Mouse (Mus musculus) layer of hippocampus, postnatal 36 days (tissue): Measurements from ENCODE around the gene Ntng1. TPM values are rescaled to one million over a fixed set of nuclear protein-coding genes. Genes with fewer than 3 reads are reported as not detected.

Experiments
- DNase-seq, 2 experiments: peaks; one replicate each; pipeline ENCODE4 v3.0.0; 2022
- total RNA-seq, 2 experiments: library from RNA; stranded (reverse); gene quantifications; 2 replicates each; pipeline ENCODE4 v1.2.3; 2021

The Ntng1 gene
- total RNA-seq, result 10 to 100 TPM; 30.6 to 30.7 TPM

DNA sequence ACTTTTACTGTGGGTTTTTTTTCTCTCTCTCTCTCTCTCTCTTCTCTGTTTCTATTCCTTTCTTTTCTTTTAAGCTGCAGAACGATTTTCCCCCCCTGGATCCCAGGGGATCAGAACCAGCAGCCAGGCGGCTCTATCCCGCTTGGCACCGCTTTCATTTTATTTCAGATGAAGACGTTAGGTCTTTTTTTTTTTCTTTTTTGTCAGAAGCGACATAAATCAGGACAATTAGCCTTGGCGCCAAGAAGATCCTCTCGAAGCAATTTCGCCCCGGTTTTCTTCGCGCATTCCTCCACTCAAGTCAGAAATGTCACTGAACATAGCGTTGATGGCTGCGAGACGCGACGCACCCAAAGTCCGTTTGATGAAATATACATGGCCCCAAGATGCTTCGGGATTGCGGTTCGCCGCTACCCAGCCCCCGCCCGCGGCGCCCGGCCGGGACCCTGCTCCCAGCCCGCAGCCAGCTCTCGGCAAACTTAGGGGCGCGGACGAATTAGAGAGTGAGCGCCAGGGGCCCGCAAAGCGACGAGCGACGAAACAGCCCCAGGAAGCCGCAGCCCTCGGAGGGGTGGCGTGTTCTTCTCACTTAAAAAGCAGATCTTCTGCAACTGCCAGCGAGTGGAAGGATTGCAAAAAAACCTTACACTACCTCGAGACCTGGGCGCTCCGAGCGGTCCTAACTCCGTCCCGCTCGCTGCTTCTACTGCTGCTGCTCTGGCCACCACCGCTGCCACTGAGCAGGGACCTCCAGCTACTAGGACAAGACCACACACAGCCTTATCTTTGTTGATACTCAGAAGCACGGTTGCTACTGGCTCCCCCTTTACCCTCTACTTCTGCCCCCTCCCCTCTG lies at the start of gene Ntng1:
Gene Ntng1, minus strand, starts transcription at position 806 of the 856 bp plus-strand sequence.
- DNase-seq, result peak; percentile 26 to 35

DNA sequence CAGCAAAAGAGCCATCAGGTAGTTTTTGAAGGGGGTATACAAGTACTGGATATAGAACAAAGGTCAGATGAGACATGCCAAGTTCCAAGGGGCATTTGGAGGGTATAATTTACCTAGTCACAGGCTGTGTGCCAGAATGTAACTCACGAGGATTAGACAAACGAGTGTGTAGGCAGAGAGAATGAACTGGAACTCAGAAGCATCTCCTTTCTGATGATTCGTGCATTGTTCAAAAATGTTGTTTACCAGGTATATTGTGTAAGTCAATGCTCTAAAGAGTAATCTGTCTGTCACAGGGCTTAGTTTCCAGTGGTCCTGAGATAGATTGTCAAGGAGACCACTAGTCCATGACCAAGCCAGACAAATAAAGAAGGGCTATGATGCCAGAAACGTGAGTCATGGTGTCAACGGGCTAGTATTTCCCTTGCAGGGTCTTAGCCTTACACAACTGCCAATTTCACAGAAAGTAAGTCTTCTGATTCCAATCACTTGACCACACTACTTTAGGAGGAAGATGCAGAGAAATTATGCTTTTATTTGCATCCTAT lies 43.7 kb upstream of the Ntng1 start:
- DNase-seq, result no peak

DNA sequence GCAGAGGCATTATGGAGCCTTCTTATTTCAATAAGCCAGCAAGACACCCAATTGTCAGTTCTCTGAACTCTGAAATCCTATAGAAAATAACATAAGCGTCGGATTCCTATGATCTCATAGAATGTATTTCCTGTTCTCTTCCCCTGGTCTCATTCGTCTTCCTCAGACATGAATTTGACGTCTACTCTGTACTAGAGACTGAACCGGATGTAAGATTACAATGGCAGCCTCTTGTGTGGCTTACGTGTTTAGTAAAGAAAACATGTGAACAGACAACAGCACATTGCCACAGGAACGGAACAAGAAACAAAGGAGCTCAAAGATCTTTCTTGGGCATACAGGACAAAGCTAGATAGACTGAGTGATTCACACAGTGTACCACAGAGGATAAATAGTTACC lies 5.3 kb upstream of the Ntng1 start:
- no peak for DNase-seq

DNA sequence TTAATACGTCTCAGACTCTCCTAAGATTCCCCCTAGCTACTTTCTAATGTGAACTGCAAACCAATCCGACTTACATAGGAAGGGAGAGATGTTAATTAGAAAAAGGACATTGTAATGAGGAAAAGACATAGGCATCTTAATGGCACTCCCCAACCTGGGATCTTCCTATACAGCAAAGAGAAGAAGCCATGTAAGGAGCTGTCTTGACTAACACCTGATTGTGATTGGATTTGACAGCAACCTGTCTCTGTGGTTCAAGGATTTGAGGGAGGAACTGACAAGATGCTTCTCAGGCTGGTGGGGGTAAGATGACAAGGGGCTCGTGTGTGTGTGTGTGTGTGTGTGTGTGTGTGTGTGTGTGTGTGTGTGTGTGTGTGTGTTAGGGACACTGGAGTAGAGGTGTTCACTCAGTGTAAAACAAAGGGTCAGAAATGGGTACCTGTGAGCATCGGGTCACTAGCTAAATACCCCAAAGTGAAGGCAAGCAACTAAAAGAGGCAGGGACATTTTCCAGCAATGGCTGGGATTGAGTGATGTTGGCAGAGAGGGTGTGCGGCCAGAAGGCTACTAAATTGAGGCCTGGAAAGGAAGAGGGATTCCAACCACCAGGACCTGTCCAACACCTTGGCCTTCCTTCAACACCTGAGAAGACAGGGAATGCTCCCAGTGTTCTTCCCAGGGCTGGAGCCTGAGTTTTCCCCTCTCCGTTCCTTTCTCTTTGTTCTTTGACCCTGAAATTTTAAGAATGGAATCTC lies 667 bp upstream of the Ntng1 start:
- no peak for DNase-seq

DNA sequence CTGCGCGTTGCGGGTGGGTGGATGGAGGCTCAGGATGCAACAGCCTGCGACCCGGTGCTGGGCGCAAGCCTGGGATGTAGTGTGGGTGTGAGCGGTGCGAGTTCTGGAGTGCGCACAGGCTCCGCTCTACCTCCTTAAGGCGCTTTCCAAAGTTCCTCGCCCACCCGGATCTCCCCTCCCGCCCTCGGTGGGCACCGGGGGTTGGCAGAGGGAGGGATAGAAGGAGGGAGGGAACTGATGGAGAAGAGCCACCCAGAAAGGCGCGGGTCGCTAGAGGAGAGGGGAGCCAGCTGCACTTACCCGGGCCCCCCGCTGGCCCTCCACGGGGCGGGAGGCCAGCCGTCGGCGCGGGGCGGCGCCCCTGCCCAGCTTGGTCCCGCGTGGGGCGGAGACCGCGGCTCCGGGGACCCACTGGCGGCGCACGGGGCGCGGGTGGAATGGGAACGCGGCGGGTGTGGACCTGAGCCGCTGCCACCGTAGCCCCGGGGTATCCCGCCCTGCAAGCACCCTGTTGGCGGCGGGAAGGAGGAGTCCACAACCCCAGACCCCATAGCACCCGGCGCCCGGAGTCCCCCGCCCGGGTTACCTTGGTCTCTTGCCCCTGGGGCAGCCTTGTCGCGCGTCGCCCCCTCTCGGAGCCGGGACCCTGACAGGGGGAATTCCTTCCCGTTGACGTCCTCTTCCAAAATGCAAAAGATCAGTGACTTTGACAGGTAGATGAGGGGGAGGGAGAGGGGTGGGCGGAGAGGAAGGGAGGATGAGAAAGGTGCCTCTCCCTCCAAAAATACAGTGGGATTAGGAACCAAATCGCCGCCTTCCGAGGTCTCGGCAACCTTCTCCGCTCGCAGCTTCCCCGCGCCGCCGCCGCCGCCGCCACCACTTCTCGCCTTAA lies 1.3 kb downstream of the Ntng1 start:
- peak; percentile 44 to 48 for DNase-seq

DNA sequence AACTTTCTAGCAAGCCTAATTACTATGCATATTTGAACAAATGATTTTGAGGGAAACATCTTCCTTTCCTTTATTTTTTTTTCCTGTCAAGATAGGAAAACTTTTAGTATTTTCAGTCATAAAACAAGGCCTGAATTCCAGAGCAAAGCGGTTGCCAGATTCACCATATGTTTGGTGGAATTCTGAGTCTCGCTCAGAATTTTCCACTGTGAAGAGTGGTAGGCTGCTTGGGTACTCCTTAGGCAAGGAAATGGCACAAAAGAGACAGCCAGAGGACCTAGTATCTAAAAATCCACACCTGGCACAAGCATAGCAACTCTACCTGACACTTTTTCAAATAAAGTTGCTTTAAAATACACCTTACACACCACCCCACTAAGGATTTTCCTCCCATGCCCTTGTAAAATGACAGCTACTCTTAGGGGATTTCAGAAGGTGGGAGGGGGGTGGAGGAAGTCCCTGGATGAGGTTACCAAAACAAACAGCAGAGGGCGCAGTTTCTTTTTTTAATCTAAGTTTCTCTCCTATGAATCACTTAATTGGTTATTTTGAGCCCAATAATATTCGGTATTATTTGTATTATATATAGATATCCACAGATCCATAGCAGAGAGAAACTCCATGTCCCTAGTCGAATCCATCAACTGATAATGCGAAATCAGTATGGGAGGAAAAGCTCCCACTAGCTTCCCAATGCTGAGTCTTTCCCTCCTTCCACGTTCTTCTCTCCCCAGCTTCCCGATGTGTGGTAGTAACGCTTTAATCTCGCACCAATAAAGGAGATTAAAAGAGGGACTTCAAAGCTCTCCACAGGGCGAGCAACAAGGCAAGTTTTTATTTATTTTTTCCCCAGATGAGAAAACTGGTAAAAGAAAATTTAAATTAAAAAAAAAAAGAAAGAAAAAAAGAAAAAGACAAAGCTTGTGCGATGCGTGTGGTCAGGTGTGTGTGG lies 2.2 kb downstream of the Ntng1 start:
- DNase-seq, result peak; percentile 16 to 55

DNA sequence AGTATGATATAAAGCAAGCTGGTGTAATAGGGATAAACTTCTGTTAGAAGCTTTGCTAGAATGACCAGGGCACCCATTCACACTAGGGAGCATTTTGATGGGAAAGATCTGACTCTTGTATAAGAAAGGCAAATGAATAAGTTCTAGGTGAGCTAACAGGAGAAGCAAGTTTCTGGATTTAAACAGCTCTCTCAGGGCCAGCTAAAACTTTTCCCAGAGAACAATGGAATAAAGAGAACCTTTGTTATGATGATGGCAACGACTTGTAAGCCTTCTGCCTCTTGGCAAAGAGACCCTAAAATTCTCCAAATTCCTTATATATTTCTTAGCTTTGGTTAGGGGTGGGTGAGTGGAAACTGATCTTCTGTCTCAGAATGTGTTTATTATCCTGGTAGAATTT lies 7.7 kb downstream of the Ntng1 start:
- DNase-seq, result no peak

DNA sequence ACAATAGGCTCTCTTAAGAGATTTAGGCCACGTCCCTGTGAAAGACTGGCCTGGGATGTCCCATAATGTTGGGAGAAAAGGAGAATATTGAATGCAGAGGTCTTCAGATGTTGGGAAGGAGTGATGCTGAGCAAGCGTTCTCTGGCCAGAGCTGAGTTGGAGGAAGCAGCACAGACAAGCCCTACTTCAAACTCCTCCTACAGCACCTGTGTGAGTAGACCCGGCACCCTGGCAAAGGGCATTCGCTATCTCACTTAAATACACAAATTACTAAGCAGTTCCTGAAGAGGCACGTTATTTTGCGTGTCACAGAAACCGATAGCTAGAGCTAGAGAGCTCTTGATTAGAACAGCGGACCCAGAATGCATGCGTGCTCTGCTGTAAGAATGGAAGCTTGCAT lies 10.7 kb downstream of the Ntng1 start:
- no peak for DNase-seq

DNA sequence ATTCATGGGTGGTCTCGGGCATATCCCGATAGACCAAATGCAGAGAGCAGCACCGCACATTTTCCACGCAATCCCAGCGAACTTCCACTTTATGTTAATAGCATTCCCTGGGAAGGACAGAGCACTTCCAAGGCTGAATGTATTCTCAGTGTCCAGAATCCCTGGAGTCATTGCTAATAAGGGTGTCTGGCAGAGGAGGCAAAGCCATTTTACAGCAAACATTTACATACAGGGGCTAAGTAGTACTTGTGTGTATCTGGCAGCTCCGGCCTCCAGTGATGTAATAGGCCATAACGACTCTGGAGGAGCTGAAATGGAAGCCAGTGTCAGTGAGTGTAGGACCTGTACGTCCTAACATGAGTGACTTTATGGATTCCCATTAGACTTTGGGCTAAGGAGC lies 11.5 kb downstream of the Ntng1 start:
- no peak for DNase-seq

DNA sequence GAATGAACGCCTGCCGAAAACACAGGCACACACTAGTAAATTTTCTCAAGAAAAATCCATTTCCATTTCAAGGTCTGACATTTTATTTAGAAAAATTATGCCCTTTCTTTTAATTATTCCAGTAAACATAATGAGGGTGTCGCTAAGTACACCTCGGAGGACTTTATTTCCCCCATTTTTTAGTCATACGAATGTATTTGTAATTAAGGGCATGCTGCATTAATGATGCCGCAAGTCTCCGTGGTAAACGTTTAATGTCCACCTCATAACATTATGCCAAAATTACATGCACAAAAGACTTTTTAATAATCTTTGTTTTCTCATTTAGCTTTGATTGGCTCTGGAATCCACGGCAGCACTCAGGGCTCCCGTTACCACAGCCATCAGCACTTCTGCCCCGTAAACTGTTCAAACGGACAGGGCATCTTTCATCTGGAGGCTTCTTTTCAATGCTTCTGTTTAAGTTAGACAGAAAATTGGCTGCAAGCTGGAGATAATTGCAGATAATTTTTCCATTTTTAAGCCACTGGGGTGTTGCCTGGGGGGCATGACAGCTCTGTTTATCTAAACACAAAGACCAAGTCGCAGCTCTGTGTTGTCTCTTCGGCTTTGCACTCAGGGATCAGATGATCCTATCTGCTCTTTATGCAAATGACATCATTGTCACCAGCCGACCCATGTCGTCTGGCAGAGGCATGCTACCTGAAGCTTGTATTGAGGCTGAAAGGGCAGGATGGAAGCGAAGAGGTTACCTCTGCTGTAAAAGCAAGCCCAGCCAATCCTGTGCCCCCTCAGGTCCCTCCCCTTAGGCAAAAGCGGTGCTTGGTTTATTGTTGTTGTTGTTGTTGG lies 12.5 kb downstream of the Ntng1 start:
- DNase-seq, result peak in 1 of 2 experiments; percentile 15

DNA sequence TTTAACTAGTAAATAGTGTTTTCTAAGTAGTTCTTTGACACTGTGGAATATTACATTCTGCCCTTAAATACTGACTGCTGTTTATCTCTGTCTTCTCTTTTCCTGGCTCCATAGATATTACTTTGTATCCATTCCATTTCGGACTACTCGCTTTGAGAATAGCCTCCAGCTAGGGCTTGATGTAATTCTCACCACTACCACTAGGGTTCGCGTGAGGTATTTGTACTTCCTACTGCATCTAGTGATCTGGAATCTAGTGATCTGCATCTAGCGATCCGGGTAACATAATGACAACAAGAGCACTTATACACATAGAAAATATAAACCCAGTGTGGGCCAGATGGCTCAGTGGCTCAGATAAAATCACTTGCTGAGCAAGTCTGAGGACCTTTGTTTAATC lies 14.2 kb downstream of the Ntng1 start:
- DNase-seq, result no peak

DNA sequence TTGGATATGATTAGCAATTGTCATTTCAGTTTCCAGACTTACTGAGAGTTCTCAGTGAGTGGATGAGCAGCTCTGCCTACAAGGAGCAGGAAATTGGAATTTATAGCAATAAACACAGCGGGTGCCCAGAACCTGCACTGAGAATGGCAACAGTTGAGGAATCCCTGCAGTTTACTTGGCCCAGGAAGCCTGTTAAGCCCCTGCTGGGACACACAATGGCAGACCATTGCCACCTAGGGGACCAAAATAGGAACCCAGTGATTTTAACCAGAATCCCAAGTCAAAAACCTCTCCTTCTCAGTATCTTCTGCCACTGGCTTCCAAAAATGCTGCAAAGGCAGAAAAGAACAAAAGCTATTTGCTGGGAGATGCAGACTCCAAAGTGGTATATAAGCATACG lies 37.8 kb downstream of the Ntng1 start:
- no peak for DNase-seq

DNA sequence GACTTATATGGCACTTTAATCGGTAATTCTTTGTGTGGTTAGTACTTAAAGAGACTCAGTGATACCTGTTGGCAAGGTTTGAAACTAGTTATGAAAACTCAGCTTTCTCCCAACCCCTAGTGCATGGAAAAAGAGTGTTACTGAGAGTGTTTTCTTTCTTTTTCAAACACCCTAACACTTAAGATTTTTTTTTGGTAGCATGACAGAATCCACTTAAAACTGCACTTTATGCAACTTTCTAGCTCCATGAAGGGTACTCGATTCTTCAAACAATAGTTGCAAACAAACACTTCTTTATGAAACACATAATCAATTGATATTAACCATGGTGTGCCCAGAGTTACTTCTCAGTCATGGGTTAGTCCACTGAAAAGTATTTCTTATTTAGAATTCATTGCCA lies 49.4 kb downstream of the Ntng1 start:
- no peak for DNase-seq

DNA sequence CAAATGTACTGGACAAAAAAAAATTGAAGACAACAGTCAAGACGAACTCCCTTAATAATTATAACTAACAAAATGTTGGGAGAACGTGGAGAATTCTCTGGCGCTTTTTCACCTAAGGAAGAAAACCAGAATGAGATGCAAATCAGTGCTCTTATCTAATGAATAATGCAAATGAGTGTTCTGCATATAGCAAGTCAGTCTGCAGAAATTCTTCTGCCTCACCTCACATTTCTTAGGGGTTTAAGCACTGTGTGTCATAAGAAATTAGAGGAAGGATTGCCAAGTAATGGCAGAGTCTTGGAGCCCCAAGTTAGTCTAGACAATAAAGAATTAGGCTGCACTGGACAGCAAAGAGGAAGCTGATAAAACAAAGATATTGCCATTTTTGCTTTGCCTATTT lies 49.8 kb downstream of the Ntng1 start:
- no peak for DNase-seq

DNA sequence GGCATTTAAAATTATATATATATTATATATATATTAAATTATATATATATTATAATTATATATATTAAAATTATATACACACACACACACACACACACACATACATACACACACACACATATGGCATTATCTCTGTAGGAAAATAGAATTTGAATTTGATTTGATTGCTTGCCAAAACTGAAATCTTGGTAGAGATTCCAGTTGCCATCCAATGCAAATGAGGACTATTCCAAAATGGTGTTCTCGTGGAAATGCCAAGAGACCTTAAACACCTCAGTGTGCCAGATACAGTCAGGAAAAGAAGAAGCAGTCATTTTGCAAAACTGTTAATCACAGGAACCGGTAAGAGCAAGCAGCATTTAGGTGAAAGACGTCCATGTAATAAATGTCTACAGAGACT lies 51.3 kb downstream of the Ntng1 start:
- no peak for DNase-seq

DNA sequence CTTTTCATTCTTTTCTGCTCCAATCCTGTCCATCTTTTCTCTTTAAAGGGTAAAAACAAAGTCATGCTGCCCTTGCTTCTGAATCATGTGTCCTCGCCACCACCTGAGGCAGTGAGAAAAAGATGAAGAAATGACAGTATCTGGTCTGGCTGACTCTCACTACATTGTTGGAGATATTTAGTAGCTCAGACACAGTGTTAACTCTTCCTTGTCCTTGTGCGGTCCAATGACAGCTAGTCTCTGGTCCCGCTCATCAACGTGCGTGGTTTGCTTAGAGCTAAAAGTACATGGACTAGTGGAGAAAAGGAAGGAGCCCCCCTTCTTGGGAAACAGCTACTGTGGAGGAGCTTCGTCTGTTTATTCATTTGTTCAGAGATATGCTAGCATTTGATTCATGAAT lies 56.6 kb downstream of the Ntng1 start:
- DNase-seq, result no peak

DNA sequence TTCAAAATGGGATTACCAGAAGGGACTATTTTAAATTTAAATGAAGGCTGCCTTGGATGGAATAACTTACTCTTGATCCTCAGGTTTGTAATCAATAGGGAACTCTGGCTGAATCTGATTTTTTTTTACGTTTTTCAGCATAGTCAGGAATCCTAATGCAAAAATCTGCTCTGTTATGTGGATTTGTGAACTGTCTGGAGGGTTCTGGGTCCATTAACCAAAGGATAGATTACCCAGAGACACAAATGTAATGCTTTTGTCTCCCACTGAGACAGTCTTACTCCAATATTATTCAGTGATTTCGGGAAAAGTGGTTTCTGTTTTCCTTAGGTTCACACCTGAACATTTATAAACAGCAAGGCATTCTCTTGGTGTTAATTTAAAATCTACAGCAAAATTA lies 58.5 kb downstream of the Ntng1 start:
- DNase-seq, result no peak

DNA sequence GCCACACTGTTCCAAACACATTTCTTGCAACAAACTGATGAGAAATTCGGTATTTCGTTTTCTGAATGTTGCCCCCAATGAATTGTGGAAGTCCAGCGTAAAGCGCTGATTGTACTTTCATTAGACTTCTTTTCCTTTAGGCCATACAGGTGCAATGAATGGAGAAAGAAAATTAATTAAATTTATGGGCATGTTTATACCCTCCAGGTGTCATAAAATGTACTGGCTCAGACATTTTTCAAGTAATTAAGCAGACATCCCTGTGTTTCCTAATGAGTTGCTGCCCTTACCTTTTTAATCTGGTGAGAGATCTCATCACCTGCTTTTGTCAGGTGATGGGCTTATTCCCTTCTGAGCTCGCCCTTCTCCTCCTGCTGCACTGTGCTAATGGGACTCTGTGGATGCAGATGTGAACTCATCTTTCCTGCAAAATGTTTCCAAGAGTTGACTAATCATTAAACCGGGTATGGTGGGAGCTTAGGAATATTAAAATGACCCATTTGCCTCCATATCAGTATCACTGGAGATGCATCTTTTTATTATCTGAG lies 79.0 kb downstream of the Ntng1 start:
- DNase-seq, result no peak

DNA sequence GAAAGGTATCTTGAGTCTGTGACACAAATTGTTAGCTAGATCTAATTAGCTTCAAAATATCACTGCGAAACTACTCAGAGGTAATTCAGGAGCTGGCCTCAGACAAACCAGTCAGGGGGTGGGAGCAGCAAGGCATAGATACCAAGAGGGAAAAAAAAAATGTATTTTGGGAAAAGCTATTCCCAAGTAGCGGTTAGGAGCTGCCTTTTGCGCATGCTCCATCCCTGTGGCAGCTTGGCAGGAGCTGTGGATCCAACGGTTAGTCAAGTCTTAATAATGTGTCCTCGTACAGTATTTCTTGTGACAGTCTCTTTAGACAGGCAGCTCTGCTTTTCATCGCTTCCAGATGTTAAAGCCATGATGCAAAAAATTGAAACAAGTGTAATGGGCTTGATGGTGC lies 87.9 kb downstream of the Ntng1 start:
- peak in 1 of 2 experiments; percentile 1 for DNase-seq

DNA sequence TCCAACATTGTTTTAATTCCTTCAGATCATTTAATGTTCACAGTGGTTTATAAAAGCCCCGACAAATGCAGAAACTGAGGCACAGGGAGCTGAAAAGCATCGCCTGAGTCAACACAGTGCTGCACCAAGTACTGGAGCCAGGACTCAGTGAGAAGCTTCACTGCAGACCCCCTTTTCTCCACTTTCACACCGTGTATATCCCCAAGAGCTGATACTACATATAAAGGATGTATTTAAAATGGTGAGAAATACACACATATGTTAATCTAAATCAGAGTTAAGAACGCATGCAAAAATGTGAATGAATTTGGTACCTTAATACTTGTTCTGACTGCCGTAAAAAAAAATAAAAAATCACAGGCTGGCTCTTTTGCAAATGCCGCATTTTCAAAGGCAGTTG lies 88.4 kb downstream of the Ntng1 start:
- no peak for DNase-seq
